Mouse (Mus musculus): ENCODE data around the gene St6galnac6.

St6galnac6 gene

GRCm38 (mm10) chr2:32599409-32599808 lies at the start of gene St6galnac6:
Gene St6galnac6, plus strand, starts transcription at chr2:32599709.
- TF ChIP-seq GATA4 (IDR thresholded peaks at IDR 0.05; ENCODE audit: insufficient replicate concordance, low read length): no peak

DNA sequence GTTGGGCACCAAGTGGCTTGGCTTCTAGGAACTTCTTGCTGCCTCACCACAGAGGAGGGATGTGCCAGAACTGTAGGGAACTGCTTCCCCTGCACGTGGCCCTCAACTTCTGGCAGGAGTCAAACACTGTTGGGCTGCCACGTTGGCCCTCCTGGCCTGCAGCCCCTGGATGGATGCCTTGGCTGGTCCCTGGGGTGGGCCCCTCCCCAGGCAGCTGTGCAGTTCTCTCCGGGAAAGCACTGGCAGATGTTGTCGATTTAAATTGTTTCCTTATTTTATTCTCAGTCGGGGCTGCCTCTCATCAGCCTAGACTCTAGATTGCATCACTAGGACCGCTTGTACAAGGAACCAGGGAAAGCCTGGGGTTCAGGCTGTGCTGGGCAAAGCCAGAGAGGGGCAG lies 49.7 kb upstream of the St6galnac6 start:
- no peak for TF ChIP-seq GATA4 (IDR thresholded peaks at IDR 0.05; ENCODE audit: insufficient replicate concordance, low read length)

- TF ChIP-seq GATA4 (IDR thresholded peaks at IDR 0.05; ENCODE audit: insufficient replicate concordance, low read length): no peak
Observed at GRCm38 (mm10) chr2:32551236-32551635, 48.3 kb upstream of the St6galnac6 start.

DNA sequence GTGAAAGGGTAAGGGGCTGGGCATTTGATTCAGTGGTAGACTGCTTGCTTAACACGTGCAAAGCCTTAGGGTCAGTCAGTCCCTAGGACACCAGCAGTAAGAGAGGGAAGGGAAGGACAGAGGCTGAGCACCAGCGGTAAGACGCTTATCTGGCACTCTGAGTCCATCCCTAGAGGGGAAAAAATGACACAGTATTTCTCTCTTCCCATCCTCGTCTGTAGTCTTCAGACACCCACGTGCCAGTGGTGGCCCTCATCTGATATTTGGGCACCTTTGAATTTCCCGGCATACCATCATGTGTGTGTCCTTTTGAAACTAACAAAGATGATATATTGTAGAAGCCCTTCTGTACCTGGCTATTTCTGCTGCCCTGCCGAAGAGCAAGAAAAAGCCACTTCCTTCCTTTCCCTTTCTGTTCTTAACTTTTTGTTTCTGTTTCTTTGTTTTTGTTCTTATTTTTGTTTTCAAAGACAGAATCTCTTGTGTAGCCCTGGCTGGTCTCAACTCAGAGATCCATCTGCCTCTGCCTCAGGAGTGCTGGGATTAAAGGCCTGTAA lies 45.8 kb upstream of the St6galnac6 start:
- TF ChIP-seq GATA4 (IDR thresholded peaks at IDR 0.05; ENCODE audit: insufficient replicate concordance, low read length): no peak

- no peak for TF ChIP-seq GATA4 (IDR thresholded peaks at IDR 0.05; ENCODE audit: insufficient replicate concordance, low read length)
Observed at GRCm38 (mm10) chr2:32555484-32555883, 44.0 kb upstream of the St6galnac6 start.

DNA sequence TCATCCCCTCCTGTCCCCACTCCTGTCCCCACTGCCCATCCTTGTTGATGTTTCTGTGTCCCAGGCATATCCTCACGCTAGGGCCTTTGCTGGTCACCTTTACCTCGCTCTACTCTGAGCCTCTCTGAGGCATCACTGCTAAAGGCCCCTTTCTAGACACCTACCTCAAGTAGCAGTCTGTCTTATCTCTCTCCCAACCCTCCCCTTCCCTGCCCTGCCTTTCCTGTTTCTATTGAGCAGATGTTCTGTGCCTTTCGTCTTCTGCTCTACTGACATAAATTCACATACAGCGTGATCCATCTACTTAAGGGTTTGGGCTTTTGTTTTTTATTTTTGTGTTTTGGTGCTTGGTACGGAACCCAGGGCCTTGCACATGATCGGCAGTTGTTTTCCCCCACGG lies 43.5 kb upstream of the St6galnac6 start:
- no peak for TF ChIP-seq GATA4 (IDR thresholded peaks at IDR 0.05; ENCODE audit: insufficient replicate concordance, low read length)

- TF ChIP-seq GATA4 (IDR thresholded peaks at IDR 0.05; ENCODE audit: insufficient replicate concordance, low read length): no peak
Observed at GRCm38 (mm10) chr2:32559570-32559969, 39.9 kb upstream of the St6galnac6 start.

- TF ChIP-seq GATA4 (IDR thresholded peaks at IDR 0.05; ENCODE audit: insufficient replicate concordance, low read length): no peak
Observed at GRCm38 (mm10) chr2:32566536-32567063, 32.9 kb upstream of the St6galnac6 start.

- TF ChIP-seq GATA4 (IDR thresholded peaks at IDR 0.05; ENCODE audit: insufficient replicate concordance, low read length): no peak
Observed at GRCm38 (mm10) chr2:32568149-32568548, 31.4 kb upstream of the St6galnac6 start.

DNA sequence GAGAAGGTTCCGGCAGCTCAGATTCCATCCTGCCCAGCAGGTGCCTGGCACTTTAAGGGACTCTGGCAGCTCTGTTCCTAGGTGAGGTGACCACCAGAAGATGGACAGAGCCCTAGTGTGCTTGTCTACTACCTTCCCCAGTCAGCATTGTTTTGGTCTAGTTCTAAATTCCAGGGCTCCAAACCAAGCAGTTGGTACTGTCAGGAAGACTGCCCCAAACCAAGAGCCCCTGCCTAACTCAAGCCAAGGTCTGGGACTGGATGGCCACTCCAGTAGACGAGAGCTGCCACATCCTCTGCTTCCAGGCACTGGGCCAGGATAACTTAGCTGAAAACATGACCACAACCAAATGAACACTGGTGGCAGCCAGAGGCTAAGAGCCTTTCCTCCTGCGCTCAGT lies 30.6 kb upstream of the St6galnac6 start:
- TF ChIP-seq GATA4 (IDR thresholded peaks at IDR 0.05; ENCODE audit: insufficient replicate concordance, low read length): no peak

GRCm38 (mm10) chr2:32570698-32571494 lies 28.6 kb upstream of the St6galnac6 start, which contains the start of gene Dpm2:
Gene Dpm2, plus strand, starts transcription at chr2:32570858.
- no peak for TF ChIP-seq GATA4 (IDR thresholded peaks at IDR 0.05; ENCODE audit: insufficient replicate concordance, low read length)

DNA sequence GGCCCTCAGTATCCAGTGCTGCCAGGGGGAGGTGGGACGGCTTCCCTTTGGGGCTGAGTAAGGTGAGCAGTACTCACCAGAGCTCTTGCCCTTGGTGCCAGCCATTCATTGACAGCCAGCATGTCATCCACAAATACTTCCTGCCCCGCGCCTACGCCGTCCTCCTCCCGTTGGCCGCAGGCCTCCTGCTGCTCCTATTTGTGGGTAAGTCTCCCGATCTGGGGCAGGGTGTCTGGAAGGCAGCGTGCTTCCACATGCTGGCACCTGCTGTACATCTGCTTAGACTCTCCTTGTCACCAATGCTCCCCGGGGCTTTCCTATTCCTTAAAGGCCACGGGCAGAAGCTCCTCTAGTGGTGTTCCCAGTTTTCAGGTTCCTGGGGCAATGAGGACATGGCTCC lies 27.3 kb upstream of the St6galnac6 start:
- no peak for TF ChIP-seq GATA4 (IDR thresholded peaks at IDR 0.05; ENCODE audit: insufficient replicate concordance, low read length)

- TF ChIP-seq GATA4 (IDR thresholded peaks at IDR 0.05; ENCODE audit: insufficient replicate concordance, low read length): no peak
Observed at GRCm38 (mm10) chr2:32574497-32574896, 25.0 kb upstream of the St6galnac6 start, which contains the start of gene Pip5kl1. Gene Pip5kl1, plus strand, starts transcription at chr2:32574797.

DNA sequence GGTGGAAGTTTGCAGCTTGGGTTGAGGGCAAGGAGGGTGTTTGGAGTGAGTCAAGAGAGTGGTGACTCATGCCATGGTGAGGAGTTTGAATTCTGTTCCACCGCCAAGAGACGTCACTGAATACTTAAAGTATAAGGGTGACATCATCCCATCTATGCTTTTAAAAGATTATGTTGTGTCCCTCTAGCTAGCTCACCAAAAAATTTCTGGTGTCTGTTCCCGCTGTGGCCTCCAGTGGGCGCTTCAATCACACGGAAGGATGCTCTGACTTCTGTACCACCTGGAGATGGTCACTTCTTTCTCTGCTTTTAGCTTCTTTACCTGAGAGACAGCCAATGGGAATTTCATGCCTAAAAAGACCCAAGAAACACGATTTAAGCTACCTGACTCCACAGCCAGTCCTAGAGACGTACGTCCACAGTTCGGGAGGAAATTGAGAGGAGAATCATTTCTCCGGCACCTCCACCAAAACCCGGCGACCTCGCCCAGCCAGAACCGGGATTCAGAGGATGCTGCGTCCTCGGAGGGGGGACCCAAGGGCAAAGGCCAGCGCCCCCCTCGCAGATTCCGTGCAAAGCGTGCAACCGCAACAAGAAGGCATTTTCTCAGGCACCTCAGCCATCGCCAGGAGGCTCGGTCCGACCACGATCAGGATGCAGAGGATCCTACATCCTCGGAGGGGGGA lies 24.5 kb upstream of the St6galnac6 start:
- TF ChIP-seq GATA4 (IDR thresholded peaks at IDR 0.05; ENCODE audit: insufficient replicate concordance, low read length): no peak

GRCm38 (mm10) chr2:32575586-32576160 lies 23.8 kb upstream of the St6galnac6 start, which contains the start of gene 9430097D07Rik:
Gene 9430097D07Rik, minus strand, starts transcription at chr2:32575684.
- no peak for TF ChIP-seq GATA4 (IDR thresholded peaks at IDR 0.05; ENCODE audit: insufficient replicate concordance, low read length)
